Mouse (Mus musculus) G1E (cell line): ENCODE measurements around the gene Msantd2. TPM values are rescaled to one million over a fixed set of nuclear protein-coding genes. Genes with fewer than 3 reads are reported as not detected.

Source experiments
- ATAC-seq: 2 replicates; pipeline ENCODE4 v1.8.0; 2016; ENCODE audit warnings: mild to moderate bottlenecking; ENCODE audit not compliant: insufficient number of reproducible peaks, poor library complexity, low FRiP score, severe bottlenecking; ENCODE audit errors: extremely low read depth
- DNase-seq: peaks from one replicate; pipeline ENCODE4 v3.0.0; 2012; ENCODE audit warnings: low spot score
- H3K27me3 ChIP-seq: 2 replicates; pipeline ENCODE4 v1.6.1; 2012; ENCODE audit warnings: mild to moderate bottlenecking, low read length, inconsistent platforms; ENCODE audit not compliant: insufficient read depth
- H3K36me3 ChIP-seq: replicated peaks from 2 replicates; pipeline ENCODE3; 2012; ENCODE audit warnings: mild to moderate bottlenecking, inconsistent platforms
- H3K4me1 ChIP-seq: 2 replicates; pipeline ENCODE4 v1.6.1; 2012; ENCODE audit warnings: low read depth, low read length, inconsistent platforms, mixed read lengths; ENCODE audit not compliant: insufficient read depth
- H3K4me3 ChIP-seq: 2 replicates; pipeline ENCODE4 v1.5.1; 2012; ENCODE audit warnings: low read depth, mild to moderate bottlenecking, inconsistent platforms, low read length, moderate library complexity, mixed read lengths
- H3K9me3 ChIP-seq: replicated peaks from 2 replicates; pipeline ENCODE4 v1.6.1; 2012; ENCODE audit warnings: inconsistent platforms
- CTCF ChIP-seq: IDR thresholded peaks from 2 replicates; pipeline ENCODE4 v1.5.1; 2012; ENCODE audit warnings: low read depth, low read length, inconsistent platforms, mixed read lengths
- GATA1 ChIP-seq: IDR thresholded peaks from 2 replicates; pipeline ENCODE4 v1.6.1; 2012; ENCODE audit warnings: borderline replicate concordance, low read length, inconsistent platforms, mixed read lengths
- GATA2 ChIP-seq: IDR thresholded peaks from 2 replicates; pipeline ENCODE4 v1.6.1; 2012; ENCODE audit warnings: low read depth, low read length, inconsistent platforms, borderline replicate concordance
- POLR2AphosphoS5 ChIP-seq: IDR thresholded peaks from 2 replicates; pipeline ENCODE4 v1.6.1; 2012; ENCODE audit warnings: low read depth, low read length, inconsistent platforms; ENCODE audit not compliant: insufficient replicate concordance
- TAL1 ChIP-seq: conservative IDR thresholded peaks from 2 replicates; pipeline ENCODE4 v1.6.1; 2012; ENCODE audit warnings: low read depth, low read length, inconsistent platforms, mixed read lengths
- polyA plus RNA-seq: library from polyadenylated mRNA; stranded (reverse); fragments of >175 nt; gene quantifications from 2 replicates; pipeline ENCODE4 v1.2.3, GENCODE M21; 2012
- total RNA-seq, 2 experiments: library from RNA; stranded (forward) in 1 of 2; stranded (reverse) in 1 of 2; fragments of 200-1000 nt in 1 of 2; fragments of >200 nt in 1 of 2; fragmentation: Nextera tagmentation in 1 of 2; gene quantifications; 2 replicates each; pipeline ENCODE4 v1.2.3; 2014 to 2017

Gene Msantd2
- total and polyA plus RNA-seq, 3 experiments = 27.5 to 59.1 (median 49.4) TPM

DNA sequence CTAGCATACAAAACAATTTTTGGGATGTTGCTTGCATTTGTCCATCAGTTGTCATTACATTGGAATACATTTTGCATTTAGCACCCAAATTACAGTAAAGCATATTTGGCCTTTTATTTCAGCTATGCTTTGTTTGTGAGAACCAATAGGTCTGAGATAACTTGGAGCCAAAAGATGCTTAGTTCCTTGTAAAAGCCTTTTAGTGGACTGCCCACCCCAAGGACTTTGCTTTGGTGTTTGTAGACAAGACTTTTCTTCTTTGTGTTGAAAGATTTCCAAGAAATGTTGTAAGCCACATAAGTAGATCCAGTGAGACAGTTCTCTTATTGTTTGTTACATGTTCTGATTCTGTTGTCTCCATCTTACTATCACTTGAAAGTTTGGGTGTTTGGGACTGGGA is 7.2 kb downstream of the Msantd2 start:
- DNase-seq (no peak), ATAC-seq (no peak)
- Histone ChIP-seq H3K27me3 (no peaks in the 10 kb centered on the region), H3K4me1 (peaks cover 19% of the 10 kb centered on the region), H3K9me3 (no peaks in the 10 kb centered on the region), H3K36me3 (peaks cover 47% of the 10 kb centered on the region), H3K4me3 (no peak overlapping the region)
- TF ChIP-seq POLR2AphosphoS5 = no peak
- no peak for TF ChIP-seq GATA2
- no peak for TF ChIP-seq CTCF
- no peak for TF ChIP-seq TAL1
- no peak for TF ChIP-seq GATA1

DNA sequence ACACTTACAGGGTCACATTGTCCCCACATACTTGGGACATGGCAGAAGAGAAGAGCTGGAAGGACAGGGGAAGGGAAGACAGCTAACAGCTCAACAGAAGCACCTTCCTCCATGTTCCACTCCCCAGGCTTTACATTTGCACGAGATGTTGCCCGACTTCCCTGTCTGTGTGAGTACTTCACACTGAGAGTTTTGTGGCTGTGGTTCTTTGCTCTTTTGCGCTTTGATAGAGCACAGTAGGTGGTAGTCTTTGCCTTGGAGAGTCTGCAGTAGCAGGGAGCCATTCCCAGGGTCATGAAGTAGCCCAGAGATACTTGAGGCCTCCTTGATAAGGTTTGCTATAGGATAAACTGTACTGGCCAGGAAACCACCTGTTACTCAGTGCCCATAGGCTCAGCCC is 11.1 kb downstream of the Msantd2 start:
- Histone ChIP-seq H3K27me3 (no peaks in the 10 kb centered on the region), H3K4me1 (peaks cover 18% of the 10 kb centered on the region), H3K4me3 (no peak overlapping the region), H3K9me3 (no peaks in the 10 kb centered on the region), H3K36me3 (peaks cover 44% of the 10 kb centered on the region)
- ATAC-seq (no peak), DNase-seq (no peak)
- TF ChIP-seq CTCF (no peak), TAL1 (no peak), GATA1 (no peak), POLR2AphosphoS5 (no peak), GATA2 (no peak)

- Histone ChIP-seq H3K4me3 (no peak overlapping the region), H3K4me1 (peaks cover 18% of the 10 kb centered on the region), H3K9me3 (no peaks in the 10 kb centered on the region), H3K36me3 (peaks cover 41% of the 10 kb centered on the region), H3K27me3 (no peaks in the 10 kb centered on the region)
- TF ChIP-seq GATA1 (no peak), CTCF (no peak), TAL1 (no peak), GATA2 (no peak), POLR2AphosphoS5 (no peak)
- DNase-seq (no peak), ATAC-seq (no peak)
These were observed 12.1 kb downstream of the Msantd2 start for GRCm38 (mm10) chr9:37501170-37501569.

- Histone ChIP-seq H3K27me3 (no peaks in the 10 kb centered on the region), H3K36me3 (peaks cover 43% of the 10 kb centered on the region), H3K9me3 (no peaks in the 10 kb centered on the region), H3K4me1 (peaks cover 17% of the 10 kb centered on the region), H3K4me3 (no peak overlapping the region)
- no peak for DNase-seq
- TF ChIP-seq CTCF = 0 out of 2 replicates have a peak, but pooled peaks have one; percentile 6
- TF ChIP-seq GATA1 = no peak
- ATAC-seq = no peak
These were observed 15.2 kb downstream of the Msantd2 start for GRCm38 (mm10) chr9:37504348-37504747.

DNA sequence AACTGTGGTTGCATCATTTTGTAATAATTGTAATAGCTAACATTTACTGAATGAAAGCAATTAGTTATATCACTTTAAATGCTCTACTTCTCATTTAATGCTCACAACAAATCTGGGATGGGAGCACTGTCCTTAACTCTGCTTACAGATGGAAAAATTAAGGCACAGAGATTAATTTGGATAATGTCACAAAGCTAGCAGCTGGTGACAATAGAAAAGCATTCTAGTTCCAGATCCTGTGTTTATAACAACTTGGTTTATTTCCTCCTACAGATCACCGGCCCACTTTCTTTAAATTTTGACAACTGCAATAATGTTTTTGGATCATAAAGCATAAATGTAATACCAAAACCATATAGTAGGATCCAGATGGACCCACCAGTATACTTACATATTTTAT is 16.9 kb downstream of the Msantd2 start:
- no peaks in the 10 kb centered on the region for H3K27me3 ChIP-seq
- DNase-seq (no peak), ATAC-seq (no peak)
- peaks cover 8% of the 10 kb centered on the region for H3K4me1 ChIP-seq
- TF ChIP-seq CTCF (no peak), GATA1 (no peak), POLR2AphosphoS5 (no peak), TAL1 (no peak), GATA2 (no peak)
- no peaks in the 10 kb centered on the region for H3K9me3 ChIP-seq
- H3K4me3 ChIP-seq = no peak overlapping the region
- peaks cover 32% of the 10 kb centered on the region for H3K36me3 ChIP-seq

GRCm38 (mm10) chr9:37512097-37512496 is 23.0 kb downstream of the Msantd2 start:
- H3K36me3 ChIP-seq = peaks cover 21% of the 10 kb centered on the region
- no peak overlapping the region for H3K4me3 ChIP-seq
- H3K9me3 ChIP-seq = no peaks in the 10 kb centered on the region; the same call in 1 of the 2 replicates
- H3K27me3 ChIP-seq = no peaks in the 10 kb centered on the region
- no peak for DNase-seq
- peak; percentile 46; the same call in 1 of the 2 replicates for ATAC-seq
- H3K4me1 ChIP-seq = peaks cover 33% of the 10 kb centered on the region
- TF ChIP-seq GATA1 (no peak), POLR2AphosphoS5 (no peak), TAL1 (no peak), GATA2 (no peak), CTCF (no peak)
